Mouse (Mus musculus) WW6 (cell line): ENCODE results near the gene Traf6.
A peak's percentile ranks its signal among the peaks of the same experiment; 100 is the strongest.
"Not testable (repeated sequence)": the region's sequence is repeated elsewhere in the genome, so short reads cannot be mapped to it uniquely, and the experiment has no call there.

Experiments used
- DNase-seq: peaks from one replicate; pipeline ENCODE4 v3.0.0-alpha.2; 2013; ENCODE audit warnings: low read depth, low spot score

Gene Traf6

GRCm38 (mm10) chr2:101693577-101694215 lies 15.5 kb downstream of the Traf6 start:
- no peak for DNase-seq

GRCm38 (mm10) chr2:101695584-101695983 lies 17.4 kb downstream of the Traf6 start:
- DNase-seq: no peak

GRCm38 (mm10) chr2:101699284-101699683 lies 21.1 kb downstream of the Traf6 start:
- no peak for DNase-seq

GRCm38 (mm10) chr2:101705941-101706485 lies 27.8 kb downstream of the Traf6 start:
- no peak for DNase-seq

GRCm38 (mm10) chr2:101711608-101712007 lies 33.4 kb downstream of the Traf6 start:
- DNase-seq: no peak

GRCm38 (mm10) chr2:101715650-101716323 lies 37.6 kb downstream of the Traf6 start:
- DNase-seq: peak; percentile 34

- no peak for DNase-seq
Observed at GRCm38 (mm10) chr2:101717162-101717561, 38.9 kb downstream of the Traf6 start.

GRCm38 (mm10) chr2:101721835-101722234 lies 43.6 kb downstream of the Traf6 start:
- DNase-seq: no peak

- peak; percentile 26 for DNase-seq
Observed at GRCm38 (mm10) chr2:101722370-101723332, 44.4 kb downstream of the Traf6 start.

- no peak for DNase-seq
Observed at GRCm38 (mm10) chr2:101723333-101723881, 45.2 kb downstream of the Traf6 start.

GRCm38 (mm10) chr2:101727787-101728186 lies 49.6 kb downstream of the Traf6 start:
- no peak for DNase-seq

- DNase-seq: no peak
Observed at GRCm38 (mm10) chr2:101729472-101729871, 51.2 kb downstream of the Traf6 start.

GRCm38 (mm10) chr2:101730972-101731371 lies 52.7 kb downstream of the Traf6 start:
- no peak for DNase-seq

- DNase-seq: no peak
Observed at GRCm38 (mm10) chr2:101732777-101733210, 54.6 kb downstream of the Traf6 start.

GRCm38 (mm10) chr2:101733564-101733963 lies 55.3 kb downstream of the Traf6 start:
- no peak for DNase-seq

- no peak for DNase-seq
Observed at GRCm38 (mm10) chr2:101739914-101740313, 61.7 kb downstream of the Traf6 start.

- DNase-seq: no peak
Observed at GRCm38 (mm10) chr2:101741653-101742052, 63.4 kb downstream of the Traf6 start.

- DNase-seq: no peak
Observed at GRCm38 (mm10) chr2:101742072-101742860, 64.0 kb downstream of the Traf6 start.

- DNase-seq: not testable (repeated sequence)
Observed at GRCm38 (mm10) chr2:101745656-101746055, 67.4 kb downstream of the Traf6 start.

- no peak for DNase-seq
Observed at GRCm38 (mm10) chr2:101746537-101746936, 68.3 kb downstream of the Traf6 start.
